Mouse (Mus musculus): ENCODE results near the gene Cenpx.

Cenpx gene

DNA sequence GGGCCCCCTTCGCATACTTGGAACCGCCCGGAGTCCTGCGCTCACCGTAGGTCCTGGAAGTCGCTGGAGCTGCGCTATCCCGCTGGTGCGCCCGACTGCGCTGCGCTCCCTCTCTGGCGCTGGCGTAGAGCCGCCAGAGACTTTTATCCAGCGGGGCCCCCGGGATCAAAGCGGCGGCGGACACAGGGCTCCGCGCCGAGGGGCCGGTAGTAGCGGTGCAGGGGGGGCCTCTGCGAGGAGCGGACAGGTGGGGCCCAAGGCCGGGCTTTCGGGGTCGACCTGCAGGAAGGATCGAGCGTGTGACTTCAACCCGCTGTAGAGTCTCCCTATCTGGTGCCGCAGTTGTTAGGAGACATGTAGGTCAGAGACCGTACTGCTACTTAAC lies 52.5 kb downstream of the Cenpx start, which contains the start of gene Notum:
TSS of gene Notum (minus strand) at position 100 of the 385 bp plus-strand sequence.
- DNase-seq (ENCODE audit: low read depth, low spot score): no peak
